Mouse (Mus musculus): ENCODE measurements around the gene Lpp. TPM values are rescaled to one million over a fixed set of nuclear protein-coding genes. Genes with fewer than 3 reads are reported as not detected.
A peak's percentile ranks its signal among the peaks of the same experiment; 100 is the strongest.

Lpp gene
- polyA plus RNA-seq, 1 experiment = 8.1 TPM

DNA sequence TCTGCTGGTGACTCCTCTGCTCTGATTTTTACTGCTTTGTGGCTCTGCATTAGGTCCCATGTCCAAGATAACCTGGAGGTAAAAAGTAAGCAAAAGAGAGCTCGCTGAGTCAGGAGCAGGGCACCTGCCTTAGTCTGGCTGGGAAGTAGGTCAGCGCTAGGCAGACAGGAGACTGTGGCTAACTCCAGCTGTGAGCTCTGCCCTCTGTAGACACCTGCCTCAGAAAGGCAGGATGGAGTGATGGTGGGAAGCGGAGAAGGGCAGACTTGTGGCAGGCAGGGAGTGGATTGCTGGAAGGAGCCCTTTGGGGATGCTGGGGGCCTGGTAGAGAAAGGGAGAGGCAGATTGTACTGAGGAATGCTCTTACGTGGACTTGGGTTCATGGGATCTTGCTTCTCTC, 35.4 kb downstream of the Lpp start:
- TF ChIP-seq CTCF (IDR thresholded peaks at IDR 0.05; ENCODE audit: borderline replicate concordance, insufficient read depth, low read depth, low read length) = no peak
- no peak for TF ChIP-seq POLR2A (IDR thresholded peaks at IDR 0.05; ENCODE audit: borderline replicate concordance, insufficient read depth, low read length)
- DNase-seq = peak; percentile 63 to 68
- H3K27me3 ChIP-seq (ENCODE audit: control insufficient read depth, insufficient read depth, low read length) = no peaks in the 10 kb centered on the region
- WGBS = 43% methylated on average over 4 of the region's 4 CpGs
- H3K4me3 ChIP-seq (replicated peaks; ENCODE audit: insufficient read depth, low read depth, low read length) = no peak overlapping the region
- 0 out of 2 replicates have a peak overlapping the region, but pooled peaks have one; percentile 32 for H3K27ac ChIP-seq (ENCODE audit: insufficient read depth, low read length)
- H3K4me1 ChIP-seq (ENCODE audit: control insufficient read depth, insufficient read depth, low read length) = peaks cover 40% of the 10 kb centered on the region

DNA sequence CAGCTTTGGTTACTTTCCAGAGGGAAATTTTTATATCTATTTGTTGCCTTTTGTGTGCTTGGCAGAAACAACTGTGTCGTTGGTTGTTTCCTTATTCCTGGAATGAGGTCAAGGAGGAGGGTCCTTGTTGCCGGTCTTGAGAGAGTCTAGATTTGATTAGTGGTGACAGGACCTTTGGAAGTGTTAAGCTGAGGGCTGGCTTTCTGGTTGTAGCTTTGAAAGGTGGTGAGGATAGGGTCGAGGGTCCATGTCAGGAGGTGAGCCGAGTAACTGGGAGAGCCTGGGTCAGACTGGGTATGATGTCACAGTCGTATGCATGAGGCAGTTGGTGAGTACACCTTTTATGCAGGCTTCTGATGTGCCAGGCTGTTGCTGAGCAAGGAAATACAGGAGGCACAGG, 36.4 kb downstream of the Lpp start:
- DNase-seq = peak in 1 of 2 experiments; percentile 39
- WGBS = 49% methylated on average over 5 of the region's 5 CpGs
- TF ChIP-seq POLR2A (IDR thresholded peaks at IDR 0.05; ENCODE audit: borderline replicate concordance, insufficient read depth, low read length) (no peak), CTCF (IDR thresholded peaks at IDR 0.05; ENCODE audit: borderline replicate concordance, insufficient read depth, low read depth, low read length) (no peak)
- H3K27me3 ChIP-seq (ENCODE audit: control insufficient read depth, insufficient read depth, low read length) = no peaks in the 10 kb centered on the region
- H3K4me3 ChIP-seq (replicated peaks; ENCODE audit: insufficient read depth, low read depth, low read length) = no peak overlapping the region
- peaks cover 41% of the 10 kb centered on the region for H3K4me1 ChIP-seq (ENCODE audit: control insufficient read depth, insufficient read depth, low read length)
- H3K27ac ChIP-seq (ENCODE audit: insufficient read depth, low read length) = peak overlapping the region; percentile 1; the same call in 1 of the 2 replicates

DNA sequence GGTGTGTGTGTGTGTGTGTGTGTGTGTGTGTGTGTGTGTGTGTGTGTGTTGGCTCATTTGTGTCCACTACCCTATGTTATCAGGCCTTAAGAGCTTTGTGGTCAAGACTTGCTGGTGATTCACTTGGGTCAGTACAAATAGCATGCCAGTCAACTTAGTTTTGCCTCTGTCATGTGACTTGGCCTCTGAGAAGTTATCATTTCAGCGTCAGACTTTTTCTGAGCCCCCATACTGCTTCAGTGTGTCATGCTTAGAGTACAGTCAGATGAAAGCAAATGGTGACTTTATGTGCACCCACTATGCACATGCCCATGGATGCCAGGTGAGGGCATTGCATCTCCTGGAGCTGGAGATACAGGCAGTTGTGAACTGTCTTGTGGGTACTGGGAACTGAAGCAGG, 38.5 kb downstream of the Lpp start:
- no peak for DNase-seq
- H3K4me1 ChIP-seq (ENCODE audit: control insufficient read depth, insufficient read depth, low read length) = peaks cover 54% of the 10 kb centered on the region
- WGBS = 87% methylated on average over 1 of the region's 1 CpGs
- H3K4me3 ChIP-seq (replicated peaks; ENCODE audit: insufficient read depth, low read depth, low read length) = no peak overlapping the region
- no peaks in the 10 kb centered on the region for H3K27me3 ChIP-seq (ENCODE audit: control insufficient read depth, insufficient read depth, low read length)
- H3K27ac ChIP-seq (ENCODE audit: insufficient read depth, low read length) = no peak overlapping the region
- TF ChIP-seq POLR2A (IDR thresholded peaks at IDR 0.05; ENCODE audit: borderline replicate concordance, insufficient read depth, low read length) = no peak

DNA sequence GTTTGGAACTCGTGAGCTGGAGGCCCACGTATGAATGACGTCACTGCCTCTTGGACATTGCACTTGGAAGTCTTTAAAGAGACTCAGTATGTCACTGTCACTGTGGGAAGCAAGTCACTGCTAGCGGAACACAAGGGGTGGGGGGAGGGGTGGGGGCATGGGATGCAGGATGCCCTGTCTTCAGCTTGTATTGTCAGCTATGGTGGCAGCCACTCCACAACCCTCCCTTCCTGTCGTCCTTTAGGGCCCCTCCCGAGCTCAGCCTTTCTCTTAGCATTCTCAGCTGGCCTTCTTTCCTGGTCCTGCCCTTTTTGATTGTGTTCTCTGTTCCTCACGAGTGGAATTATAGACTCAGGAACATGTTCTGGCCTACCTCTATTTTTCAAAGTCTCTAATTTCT, 40.3 kb downstream of the Lpp start:
- no peak overlapping the region for H3K27ac ChIP-seq (ENCODE audit: insufficient read depth, low read length)
- TF ChIP-seq CTCF (IDR thresholded peaks at IDR 0.05; ENCODE audit: borderline replicate concordance, insufficient read depth, low read depth, low read length) (no peak), POLR2A (IDR thresholded peaks at IDR 0.05; ENCODE audit: borderline replicate concordance, insufficient read depth, low read length) (no peak)
- H3K27me3 ChIP-seq (ENCODE audit: control insufficient read depth, insufficient read depth, low read length) = no peaks in the 10 kb centered on the region
- H3K4me1 ChIP-seq (ENCODE audit: control insufficient read depth, insufficient read depth, low read length) = peaks cover 51% of the 10 kb centered on the region
- no peak overlapping the region for H3K4me3 ChIP-seq (replicated peaks; ENCODE audit: insufficient read depth, low read depth, low read length)
- DNase-seq = peak in 1 of 2 experiments; percentile 47
- WGBS = 27% methylated on average over 7 of the region's 7 CpGs

DNA sequence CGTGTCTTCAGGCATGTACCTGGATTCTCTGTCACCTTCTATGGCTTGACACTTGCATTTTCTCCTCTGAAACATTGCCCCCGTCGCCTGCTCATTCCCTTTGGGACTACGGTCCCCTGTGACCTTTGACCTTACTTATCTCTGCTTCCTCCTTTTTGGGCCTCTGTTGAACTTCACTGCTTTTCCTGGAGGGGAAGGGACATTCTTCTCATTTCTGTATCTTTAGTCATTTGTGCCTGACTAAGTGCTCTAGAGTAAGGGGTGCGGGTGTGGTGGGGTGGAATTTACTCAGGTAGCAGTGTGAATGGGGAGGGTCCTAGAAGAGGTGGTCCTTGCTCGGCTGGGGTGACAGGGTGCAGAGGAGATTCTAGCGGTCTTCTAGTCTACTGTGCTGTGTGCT, 40.7 kb downstream of the Lpp start:
- no peak overlapping the region for H3K4me3 ChIP-seq (replicated peaks; ENCODE audit: insufficient read depth, low read depth, low read length)
- no peaks in the 10 kb centered on the region for H3K27me3 ChIP-seq (ENCODE audit: control insufficient read depth, insufficient read depth, low read length)
- 86% methylated on average over 7 of the region's 7 CpGs for WGBS
- peak overlapping the region; percentile 81 for H3K27ac ChIP-seq (ENCODE audit: insufficient read depth, low read length)
- DNase-seq = no peak
- TF ChIP-seq POLR2A (IDR thresholded peaks at IDR 0.05; ENCODE audit: borderline replicate concordance, insufficient read depth, low read length) (no peak), CTCF (IDR thresholded peaks at IDR 0.05; ENCODE audit: borderline replicate concordance, insufficient read depth, low read depth, low read length) (no peak)
- peaks cover 49% of the 10 kb centered on the region for H3K4me1 ChIP-seq (ENCODE audit: control insufficient read depth, insufficient read depth, low read length)

DNA sequence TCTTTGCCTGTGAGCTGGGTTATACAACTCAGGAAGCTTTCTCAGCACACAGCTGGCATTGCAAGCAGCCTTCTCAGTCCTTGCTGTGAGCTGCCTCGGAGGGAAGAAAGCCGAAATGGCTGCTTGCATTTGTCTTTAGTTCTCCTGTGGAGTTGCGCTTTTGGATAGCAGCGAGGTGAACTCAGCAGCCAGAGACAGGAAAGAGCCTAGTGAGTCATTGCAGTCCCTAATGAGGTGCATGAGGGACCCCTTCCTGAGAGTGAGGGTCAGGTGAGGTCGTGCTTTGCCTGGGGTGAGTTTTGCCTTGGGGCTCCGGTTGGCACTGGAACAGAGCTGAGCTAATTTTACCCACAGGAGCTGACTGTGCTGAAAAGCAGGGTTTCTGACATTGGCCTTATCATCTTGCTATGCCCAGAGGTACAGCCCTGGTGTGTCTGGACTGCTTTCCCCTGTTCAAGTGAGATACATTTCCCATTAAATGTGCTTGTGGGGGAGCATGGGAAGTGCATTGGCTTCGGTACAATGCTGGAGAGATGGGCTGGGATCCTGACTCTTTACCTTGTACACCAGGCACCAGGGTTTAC, 41.3 kb downstream of the Lpp start:
- DNase-seq = peak; percentile 68 to 70
- Histone ChIP-seq H3K4me1 (ENCODE audit: control insufficient read depth, insufficient read depth, low read length) (peaks cover 44% of the 10 kb centered on the region), H3K27me3 (ENCODE audit: control insufficient read depth, insufficient read depth, low read length) (no peaks in the 10 kb centered on the region), H3K27ac (ENCODE audit: insufficient read depth, low read length) (peak overlapping the region; percentile 81), H3K4me3 (replicated peaks; ENCODE audit: insufficient read depth, low read depth, low read length) (no peak overlapping the region)
- no peak for TF ChIP-seq POLR2A (IDR thresholded peaks at IDR 0.05; ENCODE audit: borderline replicate concordance, insufficient read depth, low read length)
- no peak for TF ChIP-seq CTCF (IDR thresholded peaks at IDR 0.05; ENCODE audit: borderline replicate concordance, insufficient read depth, low read depth, low read length)
- WGBS = 14% methylated on average over 7 of the region's 7 CpGs

DNA sequence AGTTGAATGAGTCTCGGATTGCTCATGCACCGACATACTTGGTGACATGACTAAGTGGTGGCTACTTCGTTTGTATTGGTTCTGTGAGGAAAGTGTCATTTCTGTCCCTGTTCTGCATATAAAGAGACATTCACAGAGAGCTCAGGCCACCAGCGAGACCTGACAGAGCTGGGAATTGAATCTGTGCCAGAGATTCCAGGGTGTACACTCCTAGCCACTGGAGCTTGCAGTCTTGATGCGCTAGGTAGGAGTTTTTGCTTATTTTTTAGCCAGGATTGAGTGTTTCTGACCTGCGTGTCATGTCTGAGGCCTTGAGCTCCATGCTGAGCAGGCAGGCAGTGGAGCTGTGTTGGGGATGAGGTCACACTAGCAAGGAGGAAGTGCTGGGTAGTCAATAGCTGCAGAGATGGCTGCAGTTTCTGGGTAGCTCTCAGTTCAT, 41.8 kb downstream of the Lpp start:
- 15% methylated on average over 6 of the region's 6 CpGs for whole genome bisulfite sequencing
- H3K27ac ChIP-seq (ENCODE audit: insufficient read depth, low read length) = peak overlapping the region; percentile 81
- TF ChIP-seq CTCF (IDR thresholded peaks at IDR 0.05; ENCODE audit: borderline replicate concordance, insufficient read depth, low read depth, low read length) (no peak), POLR2A (IDR thresholded peaks at IDR 0.05; ENCODE audit: borderline replicate concordance, insufficient read depth, low read length) (no peak)

DNA sequence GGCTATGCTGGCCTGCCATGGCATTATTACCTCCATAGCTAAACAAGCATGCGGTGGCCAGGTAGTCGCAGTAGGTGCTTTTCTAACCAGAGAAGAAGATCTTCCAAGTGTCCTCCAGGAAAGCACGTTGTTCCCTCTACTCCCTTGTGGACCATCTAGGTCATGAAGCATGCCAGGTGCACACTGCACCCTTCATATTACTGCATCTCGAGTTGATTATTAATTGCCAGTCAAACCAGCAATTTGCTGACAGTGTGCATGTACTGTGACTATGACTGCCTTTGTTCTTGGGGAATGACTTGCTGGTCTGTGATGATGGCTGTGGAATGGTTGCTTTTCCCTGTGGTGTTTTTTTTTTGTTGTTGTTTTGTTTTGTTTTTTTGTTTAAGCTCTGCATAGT, 45.1 kb downstream of the Lpp start:
- WGBS = 63% methylated on average over 4 of the region's 4 CpGs
- no peaks in the 10 kb centered on the region for H3K27me3 ChIP-seq (ENCODE audit: control insufficient read depth, insufficient read depth, low read length)
- TF ChIP-seq CTCF (IDR thresholded peaks at IDR 0.05; ENCODE audit: borderline replicate concordance, insufficient read depth, low read depth, low read length) (no peak), POLR2A (IDR thresholded peaks at IDR 0.05; ENCODE audit: borderline replicate concordance, insufficient read depth, low read length) (no peak)
- H3K4me1 ChIP-seq (ENCODE audit: control insufficient read depth, insufficient read depth, low read length) = peaks cover 36% of the 10 kb centered on the region
- H3K4me3 ChIP-seq (replicated peaks; ENCODE audit: insufficient read depth, low read depth, low read length) = no peak overlapping the region
- peak in 1 of 2 experiments; percentile 12 for DNase-seq
- H3K27ac ChIP-seq (ENCODE audit: insufficient read depth, low read length) = no peak overlapping the region

More for the DNA sequence above, 41.8 kb downstream of the Lpp start:
- H3K27me3 ChIP-seq (ENCODE audit: control insufficient read depth, insufficient read depth, low read length) = no peaks in the 10 kb centered on the region
- no peak overlapping the region for H3K4me3 ChIP-seq (replicated peaks; ENCODE audit: insufficient read depth, low read depth, low read length)
- peak; percentile 61 to 71 for DNase-seq
- peaks cover 39% of the 10 kb centered on the region for H3K4me1 ChIP-seq (ENCODE audit: control insufficient read depth, insufficient read depth, low read length)

Measured in cerebellum, adult 2 months (tissue).